Mouse (Mus musculus): ENCODE measurements around the gene Olfr112. TPM values are rescaled to one million over a fixed set of nuclear protein-coding genes. Genes with fewer than 3 reads are reported as not detected.
"Not testable (repeated sequence)": the region's sequence is repeated elsewhere in the genome, so short reads cannot be mapped to it uniquely, and the experiment has no call there.

Olfr112 gene
- polyA plus RNA-seq (2015; fragmentation: Nextera tagmentation; extraction: Ambion mirVana), result not detected in 2 replicates

GRCm38 (mm10) chr17:37569351-37569750, at the start of gene Olfr112:
TSS of gene Olfr112 (minus strand) at chr17:37569451.
- no peak within 1 kb of the TSS for H3K9ac ChIP-seq (ENCODE audit: low read depth, low read length)
- H3K4me1 ChIP-seq (replicated peaks; ENCODE audit: control insufficient read depth, insufficient read depth, low read length), result no peaks in the 10 kb centered on the region
- H3K4me2 ChIP-seq (replicated peaks; ENCODE audit: low read depth), result no peak within 1 kb of the TSS
- ATAC-seq, result no peak
- H3K27ac ChIP-seq (ENCODE audit: low read depth, low read length), result no peak within 1 kb of the TSS
- no peak for TF ChIP-seq CTCF (IDR thresholded peaks at IDR 0.05; ENCODE audit: low read depth)
- no peaks in the 10 kb centered on the region for H3K27me3 ChIP-seq (replicated peaks; ENCODE audit: control insufficient read depth, insufficient read depth, low read length)
- no peaks in the 10 kb centered on the region for H3K36me3 ChIP-seq (ENCODE audit: control insufficient read depth, insufficient read depth)
- no peaks in the 10 kb centered on the region for H3K9me3 ChIP-seq (ENCODE audit: control insufficient read depth)
- H3K4me3 ChIP-seq (ENCODE audit: low read depth, low read length), result no peak within 1 kb of the TSS

GRCm38 (mm10) chr17:37592643-37593042, 23.4 kb upstream of the Olfr112 start, which contains the start of gene Olfr114:
TSS of gene Olfr114 (minus strand) at chr17:37592743.
- no peak within 1 kb of the TSS for H3K9ac ChIP-seq (ENCODE audit: low read depth, low read length)
- no peak within 1 kb of the TSS for H3K27ac ChIP-seq (ENCODE audit: low read depth, low read length)
- TF ChIP-seq CTCF (IDR thresholded peaks at IDR 0.05; ENCODE audit: low read depth), result no peak
- no peaks in the 10 kb centered on the region for H3K36me3 ChIP-seq (ENCODE audit: control insufficient read depth, insufficient read depth)
- no peak within 1 kb of the TSS for H3K4me2 ChIP-seq (replicated peaks; ENCODE audit: low read depth)
- no peak for ATAC-seq
- no peaks in the 10 kb centered on the region for H3K4me1 ChIP-seq (replicated peaks; ENCODE audit: control insufficient read depth, insufficient read depth, low read length)
- no peak within 1 kb of the TSS for H3K4me3 ChIP-seq (ENCODE audit: low read depth, low read length)
- no peaks in the 10 kb centered on the region for H3K9me3 ChIP-seq (ENCODE audit: control insufficient read depth)
- H3K27me3 ChIP-seq (replicated peaks; ENCODE audit: control insufficient read depth, insufficient read depth, low read length), result no peaks in the 10 kb centered on the region

- Histone ChIP-seq H3K9ac (ENCODE audit: low read depth, low read length) (no peak within 1 kb of the TSS), H3K27ac (ENCODE audit: low read depth, low read length) (no peak within 1 kb of the TSS), H3K4me1 (replicated peaks; ENCODE audit: control insufficient read depth, insufficient read depth, low read length) (no peaks in the 10 kb centered on the region), H3K4me2 (replicated peaks; ENCODE audit: low read depth) (no peak within 1 kb of the TSS), H3K4me3 (ENCODE audit: low read depth, low read length) (no peak within 1 kb of the TSS), H3K27me3 (replicated peaks; ENCODE audit: control insufficient read depth, insufficient read depth, low read length) (no peaks in the 10 kb centered on the region), H3K36me3 (ENCODE audit: control insufficient read depth, insufficient read depth) (no peaks in the 10 kb centered on the region), H3K9me3 (ENCODE audit: control insufficient read depth) (no peaks in the 10 kb centered on the region)
- ATAC-seq, result no peak
- TF ChIP-seq CTCF (IDR thresholded peaks at IDR 0.05; ENCODE audit: low read depth), result no peak
These were observed 8.3 kb upstream of the Olfr112 start, which contains the start of gene Olfr113 for GRCm38 (mm10) chr17:37577563-37577962. TSS of gene Olfr113 (minus strand) at chr17:37577663.

GRCm38 (mm10) chr17:37558913-37559615, 10.2 kb downstream of the Olfr112 start:
- no peak overlapping the region for H3K4me3 ChIP-seq (ENCODE audit: low read depth, low read length)
- WGBS, result 34% methylated on average over 1 of the region's 1 CpGs
- no peak overlapping the region for H3K9ac ChIP-seq (ENCODE audit: low read depth, low read length)
- no peak overlapping the region for H3K4me2 ChIP-seq (replicated peaks; ENCODE audit: low read depth)
- H3K27ac ChIP-seq (ENCODE audit: low read depth, low read length), result no peak overlapping the region
- H3K27me3 ChIP-seq (replicated peaks; ENCODE audit: control insufficient read depth, insufficient read depth, low read length), result no peaks in the 10 kb centered on the region
- TF ChIP-seq CTCF (IDR thresholded peaks at IDR 0.05; ENCODE audit: low read depth), result no peak
- peak; percentile 89 for ATAC-seq
- H3K4me1 ChIP-seq (replicated peaks; ENCODE audit: control insufficient read depth, insufficient read depth, low read length), result no peaks in the 10 kb centered on the region
- H3K9me3 ChIP-seq (ENCODE audit: control insufficient read depth), result no peaks in the 10 kb centered on the region
- no peaks in the 10 kb centered on the region for H3K36me3 ChIP-seq (ENCODE audit: control insufficient read depth, insufficient read depth)

- Histone ChIP-seq H3K4me2 (replicated peaks; ENCODE audit: low read depth) (no peak overlapping the region), H3K9ac (ENCODE audit: low read depth, low read length) (no peak overlapping the region), H3K9me3 (ENCODE audit: control insufficient read depth) (no peaks in the 10 kb centered on the region), H3K4me3 (ENCODE audit: low read depth, low read length) (no peak overlapping the region), H3K4me1 (replicated peaks; ENCODE audit: control insufficient read depth, insufficient read depth, low read length) (no peaks in the 10 kb centered on the region), H3K27me3 (replicated peaks; ENCODE audit: control insufficient read depth, insufficient read depth, low read length) (no peaks in the 10 kb centered on the region), H3K36me3 (ENCODE audit: control insufficient read depth, insufficient read depth) (no peaks in the 10 kb centered on the region), H3K27ac (ENCODE audit: low read depth, low read length) (no peak overlapping the region)
- no peak for TF ChIP-seq CTCF (IDR thresholded peaks at IDR 0.05; ENCODE audit: low read depth)
- no peak for ATAC-seq
- 71% methylated on average over 3 of the region's 3 CpGs for WGBS
These were observed 25.3 kb downstream of the Olfr112 start for GRCm38 (mm10) chr17:37543800-37544435.

- no peaks in the 10 kb centered on the region for H3K9me3 ChIP-seq (ENCODE audit: control insufficient read depth)
- H3K36me3 ChIP-seq (ENCODE audit: control insufficient read depth, insufficient read depth), result no peaks in the 10 kb centered on the region
- no peak overlapping the region for H3K27ac ChIP-seq (ENCODE audit: low read depth, low read length)
- no peaks in the 10 kb centered on the region for H3K27me3 ChIP-seq (replicated peaks; ENCODE audit: control insufficient read depth, insufficient read depth, low read length)
- H3K4me1 ChIP-seq (replicated peaks; ENCODE audit: control insufficient read depth, insufficient read depth, low read length), result no peaks in the 10 kb centered on the region
- no peak overlapping the region for H3K4me2 ChIP-seq (replicated peaks; ENCODE audit: low read depth)
- TF ChIP-seq CTCF (IDR thresholded peaks at IDR 0.05; ENCODE audit: low read depth), result no peak
- no peak overlapping the region for H3K4me3 ChIP-seq (ENCODE audit: low read depth, low read length)
- ATAC-seq, result no peak
- no peak overlapping the region for H3K9ac ChIP-seq (ENCODE audit: low read depth, low read length)
- 89% methylated on average over 4 of the region's 4 CpGs for whole genome bisulfite sequencing
These were observed 27.7 kb downstream of the Olfr112 start for GRCm38 (mm10) chr17:37541454-37542119.

GRCm38 (mm10) chr17:37538416-37538815, 30.8 kb downstream of the Olfr112 start:
- H3K9me3 ChIP-seq (ENCODE audit: control insufficient read depth); ATAC-seq; H3K9ac ChIP-seq (ENCODE audit: low read depth, low read length); H3K27me3 ChIP-seq (replicated peaks; ENCODE audit: control insufficient read depth, insufficient read depth, low read length); H3K4me3 ChIP-seq (ENCODE audit: low read depth, low read length); H3K36me3 ChIP-seq (ENCODE audit: control insufficient read depth, insufficient read depth); H3K4me2 ChIP-seq (replicated peaks; ENCODE audit: low read depth); H3K4me1 ChIP-seq (replicated peaks; ENCODE audit: control insufficient read depth, insufficient read depth, low read length); H3K27ac ChIP-seq (ENCODE audit: low read depth, low read length): not testable (repeated sequence)
- 43% methylated on average over 1 of the region's 1 CpGs for WGBS

Data from intestine, postnatal 0 days (tissue).